Mouse (Mus musculus) liver, embryonic 15.5 days (tissue): ENCODE data around the gene Brd3. TPM values are rescaled to one million over a fixed set of nuclear protein-coding genes. Genes with fewer than 3 reads are reported as not detected.
"Not testable (repeated sequence)": the region's sequence is repeated elsewhere in the genome, so short reads cannot be mapped to it uniquely, and the experiment has no call there.

Experiments
- ATAC-seq: fragments of 200-750 bp; cut with Nextera tagmentation; 2 replicates; pipeline ENCODE4 v1.8.0; 2017; ENCODE audit warnings: moderate number of reproducible peaks, mild to moderate bottlenecking, moderate library complexity; ENCODE audit not compliant: insufficient read depth
- H3K27ac ChIP-seq: fragments of 300-500 bp; sonication (generic); replicated peaks from 2 replicates; pipeline ENCODE4 v1.5.1; 2015; ENCODE audit warnings: mild to moderate bottlenecking, inconsistent platforms
- H3K27me3 ChIP-seq: fragments of 300-500 bp; sonication (generic); 2 replicates; pipeline ENCODE4 v1.6.1; 2015; ENCODE audit warnings: mild to moderate bottlenecking, inconsistent platforms
- H3K36me3 ChIP-seq: fragments of 300-500 bp; sonication (generic); replicated peaks from 2 replicates; pipeline ENCODE4 v1.6.1; 2015; ENCODE audit warnings: moderate library complexity, mild to moderate bottlenecking, inconsistent platforms
- H3K4me1 ChIP-seq: fragments of 300-500 bp; sonication (generic); replicated peaks from 2 replicates; pipeline ENCODE4 v1.6.1; 2015; ENCODE audit warnings: inconsistent platforms
- H3K4me2 ChIP-seq: fragments of 300-500 bp; sonication (generic); 2 replicates; pipeline ENCODE4 v1.6.1; 2015; ENCODE audit warnings: moderate library complexity, mild to moderate bottlenecking, inconsistent platforms
- H3K4me3 ChIP-seq: fragments of 300-500 bp; sonication (generic); replicated peaks from 2 replicates; pipeline ENCODE4 v1.5.1; 2015; ENCODE audit warnings: mild to moderate bottlenecking, inconsistent platforms
- H3K9ac ChIP-seq: fragments of 300-500 bp; sonication (generic); 2 replicates; pipeline ENCODE4 v1.6.1; 2015; ENCODE audit warnings: moderate library complexity, mild to moderate bottlenecking, inconsistent platforms
- H3K9me3 ChIP-seq: fragments of 300-500 bp; sonication (generic); replicated peaks from 2 replicates; pipeline ENCODE4 v1.6.1; 2016; ENCODE audit warnings: inconsistent platforms
- WGBS: fragments of 180-500 bp; shearing (Covaris S2); methylation state at CpG from one replicate; pipeline ENCODE4 v1.1.7; 2015; ENCODE audit warnings: mixed read lengths; ENCODE audit not compliant: insufficient replicate concordance; 5-methylcytosine and 5-hydroxymethylcytosine counted together
- polyA plus RNA-seq: library from polyadenylated mRNA; unstranded; fragments of >200 nt; fragmentation: Nextera tagmentation; extraction: Ambion mirVana; gene quantifications from 2 replicates; pipeline ENCODE4 v1.2.1, GENCODE M21; 2015

The Brd3 gene
- polyA plus RNA-seq, 1 experiment from 2014 or later: 22.9 TPM

DNA sequence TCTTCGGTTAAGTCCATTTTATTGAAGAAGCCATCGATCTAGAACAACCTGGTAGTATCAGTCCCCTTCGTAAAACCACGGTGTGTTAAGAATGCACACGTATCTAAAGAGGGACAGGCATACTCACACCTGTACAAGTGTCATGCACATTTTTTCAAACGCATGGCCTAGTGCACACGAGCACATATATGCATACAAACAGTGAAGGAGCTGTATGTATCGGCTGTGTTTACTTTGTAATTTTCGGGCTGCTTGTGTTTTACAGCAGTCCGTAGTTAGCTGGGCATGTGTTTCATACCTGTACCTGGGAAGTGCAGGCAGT lies 33.0 kb upstream of the Brd3 start:
- no peaks in the 10 kb centered on the region for H3K27me3 ChIP-seq
- peak overlapping the region; percentile 94 for H3K27ac ChIP-seq
- peaks cover 21% of the 10 kb centered on the region for H3K4me1 ChIP-seq
- H3K9ac ChIP-seq: peak overlapping the region; percentile 62
- peak; percentile 4; the same call in 1 of the 2 replicates for ATAC-seq
- peaks cover 16% of the 10 kb centered on the region for H3K36me3 ChIP-seq
- no peaks in the 10 kb centered on the region for H3K9me3 ChIP-seq
- H3K4me2 ChIP-seq: peak overlapping the region; percentile 84
- WGBS: 19% methylated on average over 10 of the region's 10 CpGs
- peak overlapping the region; percentile 64 for H3K4me3 ChIP-seq

DNA sequence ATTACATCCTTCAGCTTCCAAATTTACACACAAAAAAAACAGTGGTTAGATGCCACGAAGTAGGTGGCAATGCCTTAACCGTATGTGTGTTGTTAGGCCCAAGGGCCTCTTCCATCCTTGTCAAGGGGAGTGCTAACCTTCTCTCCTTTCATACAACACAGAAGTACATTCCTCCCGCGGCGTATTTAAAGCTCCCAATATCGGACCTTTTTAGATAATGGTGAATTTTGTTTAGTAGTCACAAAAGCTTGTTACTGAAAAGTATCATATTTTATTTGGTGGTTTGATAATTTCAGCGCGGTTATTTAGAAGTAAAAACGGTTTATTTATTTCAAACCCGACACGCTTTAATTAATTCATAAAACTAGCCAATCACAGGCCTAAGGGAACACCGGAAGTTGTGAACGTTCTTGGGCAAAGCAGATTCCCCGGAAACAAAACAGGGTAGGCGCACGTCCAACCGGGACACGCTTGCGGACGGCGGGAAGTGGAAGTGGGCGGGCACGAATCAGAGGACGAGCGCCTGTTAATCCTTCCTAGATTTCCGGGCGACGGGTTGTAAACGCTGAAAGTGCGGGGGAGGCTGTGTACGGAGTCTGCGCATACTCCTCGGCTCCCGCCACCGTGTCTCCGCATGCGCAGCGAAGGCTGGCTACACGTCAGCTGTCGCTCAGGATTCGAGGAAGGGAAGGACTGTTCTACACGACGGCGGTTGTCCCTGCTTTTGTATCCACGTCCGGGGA lies 32.5 kb upstream of the Brd3 start:
- H3K9me3 ChIP-seq: no peaks in the 10 kb centered on the region
- peak overlapping the region; percentile 62 for H3K9ac ChIP-seq
- peak overlapping the region; percentile 84 for H3K4me2 ChIP-seq
- under 1% methylated on average over 46 of the region's 46 CpGs for WGBS
- H3K4me3 ChIP-seq: peak overlapping the region; percentile 64
- peak; percentile 95 for ATAC-seq
- no peaks in the 10 kb centered on the region for H3K27me3 ChIP-seq
- H3K36me3 ChIP-seq: peaks cover 21% of the 10 kb centered on the region
- peaks cover 21% of the 10 kb centered on the region for H3K4me1 ChIP-seq
- peak overlapping the region; percentile 94 for H3K27ac ChIP-seq

DNA sequence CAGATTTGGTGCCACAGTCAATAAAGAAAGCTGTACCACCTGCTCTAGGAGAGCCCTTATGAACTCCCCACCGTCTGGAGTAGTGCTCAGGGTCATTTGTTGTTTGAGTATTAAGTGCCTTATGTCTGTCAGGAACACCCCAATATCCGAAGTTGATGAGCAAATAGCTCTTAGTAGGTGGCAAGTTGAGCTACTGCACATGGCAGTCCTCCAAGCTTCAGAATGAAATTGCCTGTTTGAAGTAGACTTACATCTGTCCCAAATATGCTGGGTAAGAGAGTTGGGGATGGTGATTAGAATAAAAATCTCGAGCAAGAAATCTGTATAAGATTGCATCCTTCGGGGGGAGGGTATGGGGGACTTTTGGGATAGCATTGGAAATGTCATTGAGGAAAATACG lies 31.9 kb upstream of the Brd3 start:
- peak overlapping the region; percentile 64; the same call in 1 of the 2 replicates for H3K4me3 ChIP-seq
- H3K9ac ChIP-seq: no peak overlapping the region

DNA sequence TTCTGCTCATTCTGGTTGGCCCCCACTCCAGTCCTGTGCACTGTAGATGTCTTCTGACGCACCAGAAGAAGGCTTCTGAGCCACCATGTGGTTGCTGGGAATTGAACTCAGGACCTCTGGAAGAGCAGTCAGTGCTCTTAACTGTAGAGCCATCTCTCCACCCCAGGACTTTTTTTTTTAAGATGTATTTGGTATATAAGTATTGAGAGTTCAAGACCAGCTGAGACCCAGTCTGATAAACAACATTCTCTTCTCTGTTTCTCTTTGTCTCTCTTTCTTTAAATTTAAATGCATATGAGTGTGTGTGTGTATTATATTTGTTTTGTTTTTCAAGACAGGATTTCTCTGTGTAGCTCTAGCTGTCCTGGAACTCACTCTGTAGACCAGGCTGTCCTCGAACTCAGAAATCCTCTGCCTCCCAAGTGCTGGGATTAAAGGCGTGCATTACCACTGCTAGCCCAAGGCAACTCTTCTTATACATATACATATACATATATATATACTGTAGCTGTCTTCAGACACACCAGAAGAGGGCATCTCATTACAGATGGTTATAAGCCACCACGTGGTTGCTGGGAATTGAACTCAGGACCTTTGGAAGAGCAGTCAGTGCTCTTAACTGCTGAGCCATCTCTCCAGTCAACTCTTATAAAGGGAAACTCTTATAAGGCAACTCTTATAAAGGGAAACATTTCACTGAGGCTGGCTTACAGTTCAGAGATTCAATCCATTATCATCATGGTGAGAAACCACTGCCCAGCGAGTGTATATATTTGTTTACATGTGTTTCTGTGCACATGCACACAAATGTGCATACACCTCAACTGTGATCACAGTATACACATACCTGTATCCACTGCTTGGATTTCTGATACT lies 31.2 kb upstream of the Brd3 start:
- Histone ChIP-seq H3K4me1 (peaks cover 21% of the 10 kb centered on the region), H3K4me3 (0 out of 2 replicates have a peak overlapping the region, but pooled peaks have one; percentile 64), H3K27ac (peak overlapping the region; percentile 48; the same call in 1 of the 2 replicates), H3K36me3 (peaks cover 29% of the 10 kb centered on the region), H3K4me2 (peak overlapping the region; percentile 36; the same call in 1 of the 2 replicates)
- not testable (repeated sequence) for H3K27me3 ChIP-seq, H3K9me3 ChIP-seq, ATAC-seq, H3K9ac ChIP-seq
- 53% methylated on average over 5 of the region's 5 CpGs for WGBS

More for the DNA sequence above, 31.9 kb upstream of the Brd3 start:
- Histone ChIP-seq H3K36me3 (peaks cover 25% of the 10 kb centered on the region), H3K27me3 (no peaks in the 10 kb centered on the region), H3K4me1 (peaks cover 21% of the 10 kb centered on the region), H3K27ac (peak overlapping the region; percentile 48; the same call in 1 of the 2 replicates), H3K9me3 (no peaks in the 10 kb centered on the region), H3K4me2 (peak overlapping the region; percentile 36)
- 15% methylated on average over 5 of the region's 5 CpGs for WGBS
- ATAC-seq: no peak

DNA sequence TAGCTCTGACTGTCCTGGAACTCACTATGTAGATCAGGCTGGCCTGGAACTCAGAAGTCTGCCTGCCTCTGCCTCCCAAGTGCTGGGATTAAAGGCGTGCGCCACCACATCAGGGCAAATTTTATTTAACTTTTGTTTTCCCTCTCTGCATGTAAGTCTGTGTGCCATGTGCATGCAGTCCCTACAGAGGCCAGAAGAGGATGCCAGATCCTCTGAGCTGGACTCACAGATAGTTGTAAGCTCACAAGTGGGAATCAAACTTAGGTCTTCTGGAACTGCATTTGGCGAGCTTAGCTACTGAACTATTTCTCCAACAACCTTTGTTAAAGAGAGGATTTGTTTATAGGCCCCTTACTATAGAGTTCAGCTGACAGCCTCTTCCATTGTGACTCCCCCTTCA lies 10.8 kb upstream of the Brd3 start:
- Histone ChIP-seq H3K4me3 (no peak overlapping the region), H3K36me3 (peaks cover 48% of the 10 kb centered on the region), H3K9ac (no peak overlapping the region), H3K4me2 (no peak overlapping the region), H3K9me3 (no peaks in the 10 kb centered on the region), H3K27me3 (no peaks in the 10 kb centered on the region), H3K27ac (no peak overlapping the region), H3K4me1 (peaks cover 42% of the 10 kb centered on the region)
- WGBS: 77% methylated on average over 3 of the region's 3 CpGs
- ATAC-seq: no peak

DNA sequence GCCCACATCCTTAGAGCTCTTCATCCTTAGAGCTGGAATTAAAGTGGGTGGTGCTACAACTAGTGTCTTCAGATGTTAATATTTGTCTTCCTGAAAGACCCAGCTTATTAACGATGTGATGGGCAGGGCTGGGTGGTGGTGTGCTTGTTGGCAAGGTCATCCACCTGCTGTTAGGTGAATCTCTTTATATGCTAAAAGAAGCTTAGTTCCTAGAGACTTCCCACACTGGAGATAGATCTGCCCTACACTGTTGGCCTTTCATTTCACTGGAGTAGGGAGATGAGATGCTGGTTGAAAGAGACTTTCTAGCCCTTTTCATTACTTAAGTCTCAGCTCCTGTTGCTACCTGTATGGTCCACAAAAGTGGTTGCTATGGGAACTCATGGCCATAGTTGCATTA lies 8.8 kb upstream of the Brd3 start:
- Histone ChIP-seq H3K4me2 (peak overlapping the region; percentile 94), H3K36me3 (peaks cover 31% of the 10 kb centered on the region), H3K27me3 (no peaks in the 10 kb centered on the region), H3K4me3 (peak overlapping the region; percentile 74), H3K27ac (no peak overlapping the region), H3K9ac (peak overlapping the region; percentile 85), H3K4me1 (peaks cover 49% of the 10 kb centered on the region), H3K9me3 (no peaks in the 10 kb centered on the region)
- 6% methylated on average over 1 of the region's 1 CpGs for WGBS
- ATAC-seq: no peak

DNA sequence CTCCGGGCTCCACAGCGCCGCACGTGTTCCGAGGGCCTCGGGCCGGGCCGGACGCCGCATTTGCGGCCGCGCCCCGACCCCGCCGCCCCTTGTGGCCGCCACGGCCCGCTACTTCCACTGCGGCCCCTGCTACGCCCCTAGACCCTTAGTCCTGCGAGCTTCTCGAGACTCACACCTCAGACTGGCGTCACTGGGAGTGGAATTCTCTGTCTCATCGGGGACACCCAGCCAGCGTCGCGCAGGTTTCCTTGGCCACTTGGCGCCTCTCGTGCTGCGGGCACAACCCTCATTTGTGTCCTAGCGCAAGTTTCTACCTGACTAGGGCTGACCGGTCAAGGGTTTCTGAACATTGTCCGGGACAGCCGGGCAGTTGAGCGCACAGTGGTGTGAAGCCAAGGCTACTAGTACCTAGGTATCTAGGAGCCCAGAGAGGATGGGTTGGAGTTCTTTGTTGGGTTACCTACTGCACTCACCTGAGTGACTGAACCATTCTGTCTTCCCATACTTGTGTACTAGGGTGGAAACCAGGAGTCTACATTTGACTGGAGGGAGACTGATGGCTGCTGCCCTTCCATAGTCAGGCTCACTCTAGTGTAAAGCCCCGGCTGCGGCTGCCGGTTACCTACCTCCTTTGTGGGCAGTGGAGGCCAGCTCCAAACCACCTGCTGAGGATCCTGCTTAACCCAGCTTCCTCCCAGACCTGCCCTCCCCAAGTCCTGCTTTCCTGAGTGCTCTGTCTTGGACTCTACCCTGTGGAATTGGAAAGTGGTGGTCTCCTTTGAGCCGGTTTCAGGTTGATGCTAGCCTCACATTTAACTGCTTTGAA lies 8.1 kb upstream of the Brd3 start:
- Histone ChIP-seq H3K4me3 (peak overlapping the region; percentile 74), H3K27ac (peak overlapping the region; percentile 82), H3K9ac (peak overlapping the region; percentile 85), H3K27me3 (no peaks in the 10 kb centered on the region), H3K4me1 (peaks cover 49% of the 10 kb centered on the region), H3K9me3 (no peaks in the 10 kb centered on the region), H3K4me2 (peak overlapping the region; percentile 94), H3K36me3 (peaks cover 24% of the 10 kb centered on the region)
- WGBS: under 1% methylated on average over 40 of the region's 40 CpGs
- no peak; the same call in none of the 2 replicates for ATAC-seq

DNA sequence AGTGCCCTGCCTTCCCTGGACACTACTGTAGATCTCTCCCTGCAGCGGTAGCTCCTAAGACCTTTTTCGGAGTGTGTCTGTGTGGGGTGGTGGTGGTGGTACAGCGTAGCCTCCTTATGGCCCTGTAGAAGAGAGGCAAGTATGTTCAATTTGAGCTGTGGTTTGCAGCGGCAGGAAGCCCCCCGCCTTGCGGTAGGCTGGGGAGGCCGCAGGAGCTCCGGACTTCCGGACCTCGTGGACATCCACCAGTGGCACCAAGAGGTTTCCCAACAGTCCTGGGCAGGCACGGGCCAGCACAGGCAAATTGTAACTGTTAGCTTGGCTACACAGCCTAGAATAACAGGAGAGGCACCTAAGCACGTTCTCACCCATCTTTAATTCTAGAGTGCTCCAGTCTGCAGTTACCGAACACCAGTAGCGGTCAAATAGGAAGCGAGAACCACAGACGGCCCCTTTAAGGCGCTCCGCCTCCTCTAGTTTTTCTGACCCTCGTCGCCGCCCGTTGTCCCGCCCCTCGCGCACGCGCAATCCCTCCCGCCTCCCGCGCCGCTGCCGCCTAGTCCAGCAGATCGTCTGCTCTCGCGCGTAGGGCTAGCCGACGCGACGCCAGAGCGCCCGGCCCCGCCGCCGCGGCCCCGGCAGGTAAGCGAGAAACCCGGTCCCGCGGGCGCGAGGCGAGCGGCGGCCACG lies 7.3 kb upstream of the Brd3 start, which contains the start of gene Wdr5:
Gene Wdr5 (plus strand): TSS at position 519 of the 690 bp plus-strand sequence.
- ATAC-seq: peak; percentile 87
- H3K27ac ChIP-seq: peak within 1 kb of the TSS; percentile 82
- H3K4me3 ChIP-seq: peak within 1 kb of the TSS; percentile 74
- under 1% methylated on average over 57 of the region's 57 CpGs for WGBS
- peaks cover 49% of the 10 kb centered on the region for H3K4me1 ChIP-seq
- H3K9me3 ChIP-seq: no peaks in the 10 kb centered on the region
- peaks cover 16% of the 10 kb centered on the region for H3K36me3 ChIP-seq
- H3K4me2 ChIP-seq: peak within 1 kb of the TSS; percentile 94
- H3K9ac ChIP-seq: peak within 1 kb of the TSS; percentile 85
- no peaks in the 10 kb centered on the region for H3K27me3 ChIP-seq

DNA sequence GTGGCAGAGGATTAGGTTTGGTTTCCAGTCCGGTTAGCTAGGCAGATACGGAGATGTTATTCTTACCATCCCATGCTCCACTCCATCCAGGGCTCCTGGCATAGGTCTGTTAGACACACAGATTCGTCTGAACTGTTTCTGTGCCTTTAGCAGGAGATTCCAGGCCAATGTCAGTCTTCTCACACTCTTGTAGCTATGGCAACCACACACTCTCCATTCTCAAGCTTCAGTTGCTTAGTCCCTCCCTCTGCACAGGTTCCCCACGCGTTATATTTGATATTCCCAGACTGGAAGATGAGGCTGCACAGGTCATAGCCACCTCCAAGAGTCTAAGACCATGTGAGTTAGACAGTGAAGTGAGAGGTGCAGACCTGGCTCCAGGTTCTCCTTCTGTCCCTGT lies 6.4 kb upstream of the Brd3 start:
- H3K9ac ChIP-seq: peak overlapping the region; percentile 85
- peak overlapping the region; percentile 94 for H3K4me2 ChIP-seq
- peak overlapping the region; percentile 82 for H3K27ac ChIP-seq
- no peak for ATAC-seq
- H3K9me3 ChIP-seq: no peaks in the 10 kb centered on the region
- no peaks in the 10 kb centered on the region for H3K27me3 ChIP-seq
- WGBS: 49% methylated on average over 5 of the region's 5 CpGs
- peak overlapping the region; percentile 74 for H3K4me3 ChIP-seq
- H3K4me1 ChIP-seq: peaks cover 48% of the 10 kb centered on the region
- peaks cover 7% of the 10 kb centered on the region for H3K36me3 ChIP-seq

DNA sequence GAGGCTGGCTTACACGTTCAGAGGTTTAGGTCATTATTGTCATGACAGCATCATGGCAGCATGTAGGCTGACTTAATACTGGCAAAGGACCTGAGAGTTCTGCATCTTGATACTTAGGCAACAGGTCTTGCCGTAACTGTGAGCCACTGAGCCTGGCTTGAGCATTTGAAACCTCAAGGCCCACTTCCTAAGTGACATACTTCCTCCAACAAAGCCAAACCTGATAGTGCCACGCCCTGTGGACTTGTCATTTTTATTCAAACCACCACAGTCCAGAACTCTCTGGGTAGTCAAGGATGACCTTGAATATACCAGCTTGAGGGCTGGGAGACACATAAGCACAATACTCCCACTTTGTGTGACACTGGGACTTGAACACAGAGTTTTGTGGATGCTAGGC lies 5.4 kb upstream of the Brd3 start:
- Histone ChIP-seq H3K9ac (no peak overlapping the region), H3K4me1 (peaks cover 53% of the 10 kb centered on the region), H3K9me3 (no peaks in the 10 kb centered on the region), H3K4me3 (no peak overlapping the region), H3K36me3 (no peaks in the 10 kb centered on the region), H3K27ac (no peak overlapping the region), H3K27me3 (no peaks in the 10 kb centered on the region), H3K4me2 (no peak overlapping the region)
- ATAC-seq: no peak
- 58% methylated on average over 3 of the region's 3 CpGs for WGBS
